Mouse (Mus musculus) testis, adult 2 months (tissue): ENCODE measurements around the gene Rgs12. TPM values are rescaled to one million over a fixed set of nuclear protein-coding genes. Genes with fewer than 3 reads are reported as not detected.

ENCODE experiments used
- H3K27ac ChIP-seq: fragments of 200-500 bp; 2 replicates; pipeline ENCODE4 v1.5.1; 2012; ENCODE audit warnings: low read depth, low read length; ENCODE audit not compliant: control insufficient read depth, insufficient read depth
- H3K27me3 ChIP-seq: fragments of 200-500 bp; 2 replicates; pipeline ENCODE4 v1.6.1; 2012; ENCODE audit warnings: mild to moderate bottlenecking, low read length, moderate library complexity; ENCODE audit not compliant: control insufficient read depth, insufficient read depth
- H3K36me3 ChIP-seq: fragments of 200-500 bp; 2 replicates; pipeline ENCODE4 v1.6.1; 2012; ENCODE audit warnings: mild to moderate bottlenecking, low read length; ENCODE audit not compliant: control insufficient read depth, insufficient read depth
- H3K4me1 ChIP-seq: fragments of 200-500 bp; 2 replicates; pipeline ENCODE4 v1.6.1; 2012; ENCODE audit warnings: low read length; ENCODE audit not compliant: control insufficient read depth, insufficient read depth
- H3K4me3 ChIP-seq: fragments of 200-500 bp; 2 replicates; pipeline ENCODE4 v1.5.1; 2012; ENCODE audit warnings: low read depth, mild to moderate bottlenecking, low read length, moderate library complexity, mixed read lengths; ENCODE audit not compliant: control insufficient read depth
- CTCF ChIP-seq: fragments of 200-500 bp; IDR thresholded peaks from 2 replicates; pipeline ENCODE4 v1.5.1; 2012; ENCODE audit warnings: low read depth, mild to moderate bottlenecking, inconsistent platforms, low read length, moderate library complexity; ENCODE audit not compliant: control insufficient read depth, insufficient read depth, insufficient replicate concordance
- POLR2A ChIP-seq: fragments of 200-500 bp; IDR thresholded peaks from 2 replicates; pipeline ENCODE4 v1.6.1; 2012; ENCODE audit warnings: low read depth, mild to moderate bottlenecking, inconsistent platforms, low read length, moderate library complexity; ENCODE audit not compliant: control insufficient read depth
- polyA plus RNA-seq: library from polyadenylated mRNA; depleted of rRNA; stranded (reverse); fragments of >200 nt; gene quantifications from 2 replicates; pipeline ENCODE4 v1.2.3, GENCODE M21; 2012

Gene Rgs12
- polyA plus RNA-seq, 1 experiment: 35.2 TPM

DNA sequence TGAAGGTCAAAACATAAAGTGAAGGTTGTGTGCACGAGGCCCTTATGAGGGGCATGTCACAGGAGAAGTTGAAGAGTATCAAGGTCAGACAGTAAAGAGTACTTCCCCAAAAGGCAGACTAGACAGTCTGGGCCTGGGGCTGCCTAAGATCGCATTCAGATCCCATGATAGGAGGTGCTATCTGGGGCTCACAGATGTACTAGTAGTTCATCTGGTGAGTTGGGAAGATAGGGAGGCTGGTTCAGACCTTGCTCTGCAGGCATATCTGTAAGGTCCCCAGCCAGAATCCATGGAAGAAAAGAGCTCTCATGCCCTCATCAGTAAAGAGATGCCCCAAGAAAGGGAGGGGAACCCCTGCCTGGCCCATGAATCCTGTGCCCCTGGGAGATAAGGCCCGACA lies 30.5 kb upstream of the Rgs12 start:
- Histone ChIP-seq H3K27ac (no peak overlapping the region), H3K27me3 (no peaks in the 10 kb centered on the region), H3K36me3 (no peaks in the 10 kb centered on the region; the same call in 1 of the 2 replicates), H3K4me3 (no peak overlapping the region), H3K4me1 (no peaks in the 10 kb centered on the region)
- TF ChIP-seq CTCF: no peak
- TF ChIP-seq POLR2A: no peak

GRCm38 (mm10) chr5:34922531-34922930 lies 26.7 kb upstream of the Rgs12 start:
- TF ChIP-seq POLR2A (no peak), CTCF (no peak)
- Histone ChIP-seq H3K36me3 (no peaks in the 10 kb centered on the region; the same call in 1 of the 2 replicates), H3K4me3 (no peak overlapping the region), H3K27me3 (no peaks in the 10 kb centered on the region), H3K4me1 (no peaks in the 10 kb centered on the region), H3K27ac (no peak overlapping the region)

GRCm38 (mm10) chr5:34923920-34924319 lies 25.3 kb upstream of the Rgs12 start:
- Histone ChIP-seq H3K4me3 (no peak overlapping the region), H3K36me3 (no peaks in the 10 kb centered on the region; the same call in 1 of the 2 replicates), H3K4me1 (no peaks in the 10 kb centered on the region)

GRCm38 (mm10) chr5:34924519-34924918 lies 24.7 kb upstream of the Rgs12 start:
- Histone ChIP-seq H3K4me3 (no peak overlapping the region), H3K27me3 (no peaks in the 10 kb centered on the region), H3K4me1 (no peaks in the 10 kb centered on the region), H3K27ac (no peak overlapping the region), H3K36me3 (no peaks in the 10 kb centered on the region; the same call in 1 of the 2 replicates)
- no peak for TF ChIP-seq POLR2A
- TF ChIP-seq CTCF: no peak

More at GRCm38 (mm10) chr5:34923920-34924319, 25.3 kb upstream of the Rgs12 start:
- TF ChIP-seq CTCF (no peak), POLR2A (no peak)
- Histone ChIP-seq H3K27me3 (no peaks in the 10 kb centered on the region), H3K27ac (no peak overlapping the region)

DNA sequence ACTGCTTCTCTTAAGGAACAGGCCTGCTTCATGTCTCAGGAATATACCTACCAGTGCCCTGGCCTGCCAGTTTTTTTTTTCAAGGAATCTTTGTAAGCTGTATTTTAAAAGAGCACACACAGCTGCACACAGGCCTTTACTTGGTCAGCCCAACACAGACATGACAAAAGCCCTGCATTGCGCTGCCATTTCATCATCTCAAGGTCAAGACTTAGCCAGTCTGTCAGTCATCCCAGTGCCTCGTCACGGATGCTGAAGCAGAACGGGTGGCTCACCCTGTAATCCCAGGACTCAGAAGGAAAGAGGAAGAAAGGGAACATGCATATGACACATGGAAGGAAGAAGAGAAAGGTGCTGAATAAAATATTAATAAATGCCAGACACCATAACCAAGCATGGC lies 21.6 kb upstream of the Rgs12 start:
- no peak for TF ChIP-seq CTCF
- TF ChIP-seq POLR2A: no peak
- H3K36me3 ChIP-seq: no peaks in the 10 kb centered on the region; the same call in 1 of the 2 replicates
- H3K4me3 ChIP-seq: no peak overlapping the region

DNA sequence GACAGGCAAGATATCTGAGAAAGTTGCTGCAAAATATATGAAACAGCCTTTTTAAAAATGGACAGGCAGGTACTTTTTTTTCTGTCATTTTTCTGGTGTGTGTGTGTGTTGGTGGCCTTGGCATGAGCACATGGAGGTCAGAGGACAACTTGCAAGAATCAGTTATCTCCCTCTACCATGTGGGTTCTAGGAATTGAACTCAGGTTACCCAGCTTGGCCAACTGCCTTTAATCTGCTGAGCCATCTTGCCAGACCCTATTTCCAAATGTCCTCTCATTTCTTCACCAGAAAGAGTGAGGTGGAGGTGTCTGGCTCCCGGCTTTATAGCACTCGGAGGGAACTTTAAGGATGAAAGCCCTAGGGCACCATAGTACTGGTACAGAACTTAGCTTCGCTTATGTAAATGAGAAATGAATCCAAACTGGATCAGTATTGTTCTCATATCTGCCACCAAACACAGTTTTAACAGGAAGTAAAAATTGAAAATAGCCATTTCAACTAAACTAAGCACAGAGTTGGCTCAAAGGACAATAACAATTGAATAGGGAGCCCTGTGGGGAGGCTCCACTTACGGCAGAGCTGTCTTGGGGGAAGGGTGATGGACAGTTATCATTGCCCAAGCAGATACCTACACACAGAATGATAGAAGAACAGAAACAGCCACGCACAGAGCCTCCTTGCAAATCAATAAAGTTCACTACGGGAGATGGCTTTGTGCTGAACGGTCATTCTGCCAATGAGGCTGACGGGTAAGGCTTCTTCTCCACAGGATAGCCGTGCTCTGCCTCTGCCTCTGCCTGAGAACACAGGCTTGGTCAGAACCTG lies 18.9 kb upstream of the Rgs12 start:
- H3K27ac ChIP-seq: no peak overlapping the region
- TF ChIP-seq POLR2A (no peak), CTCF (no peak)
- no peak overlapping the region for H3K4me3 ChIP-seq
- no peaks in the 10 kb centered on the region; the same call in 1 of the 2 replicates for H3K36me3 ChIP-seq
- no peaks in the 10 kb centered on the region for H3K27me3 ChIP-seq
- peaks cover 5% of the 10 kb centered on the region for H3K4me1 ChIP-seq

More for the DNA sequence above, 21.6 kb upstream of the Rgs12 start:
- Histone ChIP-seq H3K27ac (no peak overlapping the region), H3K27me3 (no peaks in the 10 kb centered on the region), H3K4me1 (peaks cover 5% of the 10 kb centered on the region)

- Histone ChIP-seq H3K36me3 (no peaks in the 10 kb centered on the region), H3K27ac (no peak overlapping the region), H3K4me3 (no peak overlapping the region), H3K4me1 (peaks cover 5% of the 10 kb centered on the region), H3K27me3 (no peaks in the 10 kb centered on the region)
- TF ChIP-seq CTCF: no peak
Observed at GRCm38 (mm10) chr5:34931091-34931490, 18.2 kb upstream of the Rgs12 start.
